10 mouse cellular contexts compared by ENCODE assay signal in the genomic region with DNA sequence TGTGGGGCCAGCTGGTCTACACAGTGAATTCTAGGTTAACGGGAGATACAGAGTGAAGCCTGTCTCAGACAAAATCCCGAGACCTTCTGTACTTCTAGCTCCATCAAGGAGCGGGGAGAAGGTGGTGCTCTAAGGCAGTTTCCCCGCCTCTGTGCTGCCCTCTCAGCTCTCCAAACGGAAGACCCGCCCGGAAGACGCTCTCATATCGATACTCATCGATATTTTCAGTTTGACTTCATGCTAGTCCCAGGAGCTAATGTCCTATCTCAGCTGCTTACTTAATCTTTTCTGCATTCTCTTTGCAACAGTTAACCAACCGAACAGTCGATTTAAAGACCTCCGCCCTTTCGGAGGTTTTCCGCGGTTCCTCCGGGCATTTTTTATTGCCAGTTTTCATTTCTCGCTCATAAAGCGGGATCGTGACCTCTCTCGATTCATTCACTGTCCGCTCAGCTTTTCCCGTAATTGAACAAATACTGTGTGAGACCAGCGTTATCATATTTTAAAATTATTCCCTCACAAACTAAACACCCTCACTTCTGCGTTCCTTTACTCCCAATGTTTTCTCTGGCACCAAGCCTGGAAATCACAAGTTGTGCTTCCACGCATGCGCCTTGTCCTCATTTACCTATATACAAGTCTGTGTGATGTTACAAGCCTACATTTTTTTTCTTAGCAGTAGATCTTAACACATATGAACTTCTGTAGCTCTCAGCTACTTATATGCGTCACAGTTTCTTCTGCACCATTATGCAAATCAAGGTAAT. TPM values are rescaled to one million over a fixed set of nuclear protein-coding genes. Genes with fewer than 3 reads are reported as not detected.
DNase-seq lines count a peak whose midpoint lies in the region; ATAC-seq and TF ChIP-seq lines count a peak whose summit lies in the region.
"Had no signal": no experiment of that assay in that cellular context is flagged by ENCODE, and none has a peak within 500 bp of the region (broad histone marks: within the 10 kb centered on the region; RNA-seq: fewer than 3 reads in every experiment).

No protein-coding gene starts in this region.

- no peaks in the 10 kb centered on the region for H3K27me3 ChIP-seq in hindbrain, embryonic 16.5 days (replicated peaks; ENCODE audit: control insufficient read depth, insufficient read depth, low read length)
- H3K27me3 ChIP-seq in hindbrain, embryonic 10.5 days (ENCODE audit: insufficient read depth, poor library complexity, severe bottlenecking): no peaks in the 10 kb centered on the region
- no peaks in the 10 kb centered on the region for H3K27me3 ChIP-seq in ES-Bruce4 (ENCODE audit: control insufficient read depth, insufficient read depth, low read length, poor library complexity, severe bottlenecking)
- no peaks in the 10 kb centered on the region for H3K27me3 ChIP-seq in embryonic facial prominence, embryonic 15.5 days
- H3K27me3 ChIP-seq in limb, embryonic 14.5 days (ENCODE audit: control insufficient read depth, insufficient read depth, low read length): no peaks in the 10 kb centered on the region

- no peak for TF ChIP-seq POLR2A in ES-Bruce4 (IDR thresholded peaks at IDR 0.05; ENCODE audit: insufficient read depth, low read length)
- TF ChIP-seq POLR2A in limb, embryonic 14.5 days (IDR thresholded peaks at IDR 0.05; ENCODE audit: borderline replicate concordance, extremely low read depth, insufficient read depth, insufficient read length): no peak

- TF ChIP-seq CTCF in ES-Bruce4 (IDR thresholded peaks at IDR 0.05; ENCODE audit: low read depth, low read length): no peak

- 68% methylated on average over 28 of the region's 28 CpGs for WGBS in hindbrain, embryonic 16.5 days
- 86% methylated on average over 28 of the region's 28 CpGs for WGBS in hindbrain, embryonic 10.5 days
- WGBS in embryonic facial prominence, embryonic 15.5 days: 73% methylated on average over 28 of the region's 28 CpGs
- WGBS in limb, embryonic 14.5 days: 57% methylated on average over 28 of the region's 28 CpGs

- no peak for TF ChIP-seq EP300 in ES-Bruce4 (IDR thresholded peaks at IDR 0.05; ENCODE audit: insufficient read depth, low read depth, low read length)

- no peak for DNase-seq in hindbrain, embryonic 10.5 days (ENCODE audit: low spot score)
- peak; percentile 67 for DNase-seq in limb, embryonic 14.5 days (ENCODE audit: low spot score)
- DNase-seq in cerebellum, adult 9-11 months: no peak
- DNase-seq in urinary bladder, postnatal 36 days (ENCODE audit: low spot score in 2 of 2): no peak
- DNase-seq in layer of hippocampus, postnatal 14 days (ENCODE audit: low spot score in 2 of 2): no peak
- DNase-seq: liver, embryonic 13.5 days had no signal

- H3K4me1 ChIP-seq in hindbrain, embryonic 16.5 days (ENCODE audit: control insufficient read depth, insufficient read depth, low read depth, low read length): no peaks in the 10 kb centered on the region
- H3K4me1 ChIP-seq in hindbrain, embryonic 10.5 days (replicated peaks): 0 out of 2 replicates have a peak, but pooled peaks cover 7% of the 10 kb centered on the region
- no peaks in the 10 kb centered on the region for H3K4me1 ChIP-seq in ES-Bruce4 (ENCODE audit: control insufficient read depth, insufficient read depth, low read length)
- H3K4me1 ChIP-seq in embryonic facial prominence, embryonic 15.5 days: peaks cover 4% of the 10 kb centered on the region; the same call in 1 of the 2 replicates
- no peaks in the 10 kb centered on the region for H3K4me1 ChIP-seq in limb, embryonic 14.5 days (ENCODE audit: control insufficient read depth, insufficient read depth, low read length)
- H3K4me1 ChIP-seq: liver, embryonic 13.5 days had no signal

- no peak overlapping the region for H3K9ac ChIP-seq in hindbrain, embryonic 16.5 days (ENCODE audit: low read depth, low read length)
- peak overlapping the region; percentile 28; the same call in 1 of the 2 replicates for H3K9ac ChIP-seq in ES-Bruce4 (ENCODE audit: low read depth, poor library complexity, severe bottlenecking)
- no peak overlapping the region for H3K9ac ChIP-seq in embryonic facial prominence, embryonic 15.5 days
- H3K9ac ChIP-seq in limb, embryonic 14.5 days (ENCODE audit: low read depth, low read length, severe bottlenecking): 0 out of 2 replicates have a peak overlapping the region, but pooled peaks have one; percentile 28
- H3K9ac ChIP-seq: liver, embryonic 13.5 days had no signal

- H3K27ac ChIP-seq in hindbrain, embryonic 16.5 days (ENCODE audit: low read depth, low read length): no peak overlapping the region
- H3K27ac ChIP-seq in hindbrain, embryonic 10.5 days: no peak overlapping the region
- H3K27ac ChIP-seq in ES-Bruce4 (ENCODE audit: insufficient read depth, low read length): no peak overlapping the region
- no peak overlapping the region for H3K27ac ChIP-seq in embryonic facial prominence, embryonic 15.5 days (replicated peaks)
- H3K27ac ChIP-seq in limb, embryonic 14.5 days (replicated peaks; ENCODE audit: low read depth, low read length): no peak overlapping the region
- H3K27ac ChIP-seq: liver, embryonic 13.5 days had no signal

- no peaks in the 10 kb centered on the region for H3K9me3 ChIP-seq in hindbrain, embryonic 16.5 days (ENCODE audit: control insufficient read depth, low read length)
- no peaks in the 10 kb centered on the region for H3K9me3 ChIP-seq in hindbrain, embryonic 10.5 days
- H3K9me3 ChIP-seq in ES-Bruce4 (replicated peaks; ENCODE audit: control insufficient read depth, insufficient read depth, low read length, poor library complexity, severe bottlenecking): no peaks in the 10 kb centered on the region
- no peaks in the 10 kb centered on the region for H3K9me3 ChIP-seq in embryonic facial prominence, embryonic 15.5 days (replicated peaks)
- no peaks in the 10 kb centered on the region for H3K9me3 ChIP-seq in limb, embryonic 14.5 days (ENCODE audit: control insufficient read depth, low read length)
- H3K9me3 ChIP-seq: liver, embryonic 13.5 days had no signal

- H3K4me2 ChIP-seq in hindbrain, embryonic 16.5 days (ENCODE audit: low read length): peak overlapping the region; percentile 0; the same call in 1 of the 2 replicates
- peak overlapping the region; percentile 8; the same call in 1 of the 2 replicates for H3K4me2 ChIP-seq in embryonic facial prominence, embryonic 15.5 days (replicated peaks)
- H3K4me2 ChIP-seq in limb, embryonic 14.5 days (replicated peaks; ENCODE audit: low read depth, low read length, severe bottlenecking): peak overlapping the region; percentile 39
- H3K4me2 ChIP-seq: liver, embryonic 13.5 days had no signal

- no peaks in the 10 kb centered on the region for H3K36me3 ChIP-seq in hindbrain, embryonic 16.5 days (ENCODE audit: control insufficient read depth, insufficient read depth, low read length)
- H3K36me3 ChIP-seq in hindbrain, embryonic 10.5 days: no peaks in the 10 kb centered on the region
- H3K36me3 ChIP-seq in ES-Bruce4 (ENCODE audit: control insufficient read depth, insufficient read depth, low read length, poor library complexity, severe bottlenecking): no peaks in the 10 kb centered on the region
- no peaks in the 10 kb centered on the region for H3K36me3 ChIP-seq in embryonic facial prominence, embryonic 15.5 days
- no peaks in the 10 kb centered on the region for H3K36me3 ChIP-seq in limb, embryonic 14.5 days (ENCODE audit: control insufficient read depth, insufficient read depth, low read length)

- H3K4me3 ChIP-seq in hindbrain, embryonic 16.5 days (ENCODE audit: low read length): no peak overlapping the region; the same call in 1 of the 2 replicates
- no peak overlapping the region for H3K4me3 ChIP-seq in hindbrain, embryonic 10.5 days
- H3K4me3 ChIP-seq in ES-Bruce4 (ENCODE audit: low read depth, low read length): peak overlapping the region; percentile 12; the same call in 1 of the 2 replicates
- peak overlapping the region; percentile 5 for H3K4me3 ChIP-seq in embryonic facial prominence, embryonic 15.5 days (replicated peaks)
- peak overlapping the region; percentile 32 for H3K4me3 ChIP-seq in limb, embryonic 14.5 days (replicated peaks; ENCODE audit: low read length)
- H3K4me3 ChIP-seq: liver, embryonic 13.5 days had no signal

- no peak for ATAC-seq in hindbrain, embryonic 16.5 days
- no peak for ATAC-seq in embryonic facial prominence, embryonic 15.5 days (ENCODE audit: insufficient number of reproducible peaks, low FRiP score, low TSS enrichment, low read depth)
- no peak for ATAC-seq in limb, embryonic 14.5 days (ENCODE audit: low FRiP score, low read depth)
- ATAC-seq: inflammation-experienced regulatory T-cells, adult 6 months had no signal

RNA-seq across cellular contexts. Expression of gene Srprb, which starts 10.9 kb away (rescaled TPM):
- 63.8 and 67.7 TPM in 2 replicates for polyA plus RNA-seq in hindbrain, embryonic 16.5 days (2015; fragmentation: Nextera tagmentation; extraction: Ambion mirVana)
- 62.0 and 69.7 TPM in 2 replicates for polyA plus RNA-seq in hindbrain, embryonic 10.5 days (2016; fragmentation: Nextera tagmentation; extraction: Ambion mirVana)
- polyA plus RNA-seq in ES-Bruce4 (2011; ENCODE audit: insufficient read depth, insufficient read length, low read depth, missing spikeins): 26.4 and 26.8 TPM in 2 replicates
- polyA plus RNA-seq in embryonic facial prominence, embryonic 15.5 days (2015; fragmentation: Nextera tagmentation; extraction: Ambion mirVana): 65.9 and 66.2 TPM in 2 replicates
- polyA plus RNA-seq in limb, embryonic 14.5 days (2012; rRNA removed): 73.0 and 91.0 TPM in 2 replicates
- 66.6 and 67.4 TPM in 2 replicates for polyA plus RNA-seq in limb, embryonic 14.5 days (2014; fragmentation: Nextera tagmentation; extraction: Ambion mirVana)
- total RNA-seq in layer of hippocampus, postnatal 14 days (2021): 10 to 100 TPM; 20.2 to 22.8 TPM

RNA-seq across cellular contexts. Expression of gene Gm20425, which starts 17.3 kb away (rescaled TPM):
- polyA plus RNA-seq in hindbrain, embryonic 16.5 days (2015; fragmentation: Nextera tagmentation; extraction: Ambion mirVana): not detected in 2 replicates
- polyA plus RNA-seq in hindbrain, embryonic 10.5 days (2016; fragmentation: Nextera tagmentation; extraction: Ambion mirVana): not detected in 2 replicates
- polyA plus RNA-seq in ES-Bruce4 (2011; ENCODE audit: insufficient read depth, insufficient read length, low read depth, missing spikeins): 0.73 and 1.3 TPM in 2 replicates
- polyA plus RNA-seq in embryonic facial prominence, embryonic 15.5 days (2015; fragmentation: Nextera tagmentation; extraction: Ambion mirVana): 0.69 and 1.4 TPM in 2 replicates
- polyA plus RNA-seq in limb, embryonic 14.5 days (2012; rRNA removed): not detected in 2 replicates
- polyA plus RNA-seq in limb, embryonic 14.5 days (2014; fragmentation: Nextera tagmentation; extraction: Ambion mirVana): 0.45 and 0.46 TPM in 2 replicates
- total RNA-seq in layer of hippocampus, postnatal 14 days (2021): 1 to 10 TPM; 5.6 to 6.0 TPM

RNA-seq across cellular contexts. Expression of gene Trf, which starts 17.4 kb away (rescaled TPM):
- 40.0 and 41.2 TPM in 2 replicates for polyA plus RNA-seq in hindbrain, embryonic 16.5 days (2015; fragmentation: Nextera tagmentation; extraction: Ambion mirVana)
- polyA plus RNA-seq in hindbrain, embryonic 10.5 days (2016; fragmentation: Nextera tagmentation; extraction: Ambion mirVana): 17.2 and 27.2 TPM in 2 replicates
- 2.1 and 2.2 TPM in 2 replicates for polyA plus RNA-seq in ES-Bruce4 (2011; ENCODE audit: insufficient read depth, insufficient read length, low read depth, missing spikeins)
- 31.2 and 34.5 TPM in 2 replicates for polyA plus RNA-seq in embryonic facial prominence, embryonic 15.5 days (2015; fragmentation: Nextera tagmentation; extraction: Ambion mirVana)
- 17.6 and 20.4 TPM in 2 replicates for polyA plus RNA-seq in limb, embryonic 14.5 days (2012; rRNA removed)
- polyA plus RNA-seq in limb, embryonic 14.5 days (2014; fragmentation: Nextera tagmentation; extraction: Ambion mirVana): 22.5 and 25.4 TPM in 2 replicates
- total RNA-seq in layer of hippocampus, postnatal 14 days (2021): 10 to 100 TPM; 62.7 to 63.9 TPM

Comparison
In these comparisons a context has a peak if more than half of its experiments do, and no peak if none do; other contexts are left out.
1. H3K4me3 ChIP-seq: peak in ES-Bruce4 (single experiment), embryonic facial prominence, embryonic 15.5 days (single experiment) and limb, embryonic 14.5 days (single experiment); none in hindbrain, embryonic 16.5 days (single experiment) and hindbrain, embryonic 10.5 days (single experiment).
2. H3K9ac ChIP-seq: peak in ES-Bruce4 (single experiment) and limb, embryonic 14.5 days (single experiment); none in hindbrain, embryonic 16.5 days (single experiment) and embryonic facial prominence, embryonic 15.5 days (single experiment).
3. Peak in every context shown above with its lines, with median percentiles within 50 percentile points of each other: H3K4me2 ChIP-seq.